Mouse (Mus musculus): ENCODE measurements around the gene Tas1r2.

DNA sequence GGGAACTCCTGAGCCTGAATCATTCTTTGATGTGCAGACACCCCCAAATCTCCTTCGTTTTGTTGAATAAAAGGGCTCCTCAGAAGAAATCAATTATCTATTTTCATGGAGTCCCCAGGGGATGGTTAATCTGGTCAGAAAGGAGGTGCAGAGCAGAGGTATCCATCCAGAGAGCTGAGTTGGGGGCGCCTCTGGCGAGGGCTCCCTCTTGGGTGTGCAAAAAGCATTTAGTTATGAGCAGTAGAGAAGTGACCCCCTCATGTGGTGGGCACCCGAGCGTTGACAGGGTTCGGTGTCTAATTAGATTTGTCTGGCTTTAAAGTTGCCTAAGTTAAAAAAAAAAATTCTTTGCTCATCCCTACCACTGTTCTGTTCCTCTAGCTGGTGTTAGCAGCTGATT, 42.4 kb upstream of the Tas1r2 start:
- no peak for TF ChIP-seq CTCF (IDR thresholded peaks at IDR 0.05; ENCODE audit: borderline replicate concordance, insufficient read depth, low read length)
- no peak for TF ChIP-seq POLR2A (IDR thresholded peaks at IDR 0.05; ENCODE audit: low read depth, low read length)
